Mouse (Mus musculus): Measurements from ENCODE around the gene Map3k20. TPM values are rescaled to one million over a fixed set of nuclear protein-coding genes. Genes with fewer than 3 reads are reported as not detected.

The Map3k20 gene
- polyA plus RNA-seq, 1 experiment from 2014 or later, result 5.9 TPM

DNA sequence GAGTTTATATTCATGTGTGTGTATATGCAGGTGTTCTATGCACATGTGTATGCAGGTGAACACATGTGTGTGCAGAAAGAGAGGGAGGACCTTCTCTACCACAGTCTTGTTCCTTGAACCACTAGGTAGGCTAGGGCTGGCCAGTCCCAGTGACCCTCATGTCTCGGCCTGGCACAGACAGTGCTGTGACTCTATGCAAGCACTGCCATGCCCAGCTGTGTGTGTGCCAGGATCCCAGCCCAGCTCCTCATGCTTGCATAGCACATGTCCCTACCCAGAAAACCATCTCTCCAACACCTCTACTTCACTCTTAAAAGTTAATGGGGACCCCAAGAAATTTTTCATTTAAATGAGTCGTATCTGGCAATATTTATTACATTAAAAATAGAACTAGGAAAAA is 106.3 kb downstream of the Map3k20 start:
- H3K4me2 ChIP-seq, result no peak overlapping the region
- peaks cover 5% of the 10 kb centered on the region; the same call in 1 of the 2 replicates for H3K36me3 ChIP-seq (ENCODE audit: poor library complexity, severe bottlenecking)
- 95% methylated on average over 2 of the region's 2 CpGs for WGBS
- H3K4me3 ChIP-seq, result no peak overlapping the region
- H3K4me1 ChIP-seq, result peaks cover 14% of the 10 kb centered on the region; the same call in 1 of the 2 replicates
- H3K27ac ChIP-seq, result no peak overlapping the region
- peaks cover 8% of the 10 kb centered on the region for H3K9me3 ChIP-seq (replicated peaks)
- no peak for ATAC-seq
- H3K27me3 ChIP-seq, result no peaks in the 10 kb centered on the region
- no peak overlapping the region for H3K9ac ChIP-seq

DNA sequence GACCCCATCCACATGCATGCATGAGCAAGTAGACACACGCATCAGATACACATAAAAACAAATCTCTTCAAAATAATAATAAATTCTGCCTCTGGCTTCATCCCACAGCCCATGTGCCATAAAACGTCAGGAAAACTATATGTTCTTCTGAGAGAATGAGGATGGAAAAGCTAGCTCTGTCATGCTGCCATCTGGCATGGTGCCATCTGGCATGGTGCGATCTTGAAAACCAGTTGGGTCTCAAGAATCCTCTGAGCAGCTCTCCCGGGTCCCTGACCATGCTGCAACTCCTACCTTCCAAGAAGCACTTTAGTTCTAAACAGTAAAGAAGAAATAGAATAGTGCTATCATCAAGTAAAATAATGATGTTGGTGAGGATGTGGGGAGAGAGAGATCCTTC is 106.9 kb downstream of the Map3k20 start:
- Histone ChIP-seq H3K27me3 (no peaks in the 10 kb centered on the region), H3K4me3 (no peak overlapping the region), H3K9ac (no peak overlapping the region), H3K4me1 (peaks cover 14% of the 10 kb centered on the region; the same call in 1 of the 2 replicates), H3K36me3 (ENCODE audit: poor library complexity, severe bottlenecking) (peaks cover 5% of the 10 kb centered on the region; the same call in 1 of the 2 replicates), H3K27ac (no peak overlapping the region), H3K9me3 (replicated peaks) (peaks cover 8% of the 10 kb centered on the region), H3K4me2 (no peak overlapping the region)
- ATAC-seq, result no peak
- 61% methylated on average over 4 of the region's 4 CpGs for WGBS

DNA sequence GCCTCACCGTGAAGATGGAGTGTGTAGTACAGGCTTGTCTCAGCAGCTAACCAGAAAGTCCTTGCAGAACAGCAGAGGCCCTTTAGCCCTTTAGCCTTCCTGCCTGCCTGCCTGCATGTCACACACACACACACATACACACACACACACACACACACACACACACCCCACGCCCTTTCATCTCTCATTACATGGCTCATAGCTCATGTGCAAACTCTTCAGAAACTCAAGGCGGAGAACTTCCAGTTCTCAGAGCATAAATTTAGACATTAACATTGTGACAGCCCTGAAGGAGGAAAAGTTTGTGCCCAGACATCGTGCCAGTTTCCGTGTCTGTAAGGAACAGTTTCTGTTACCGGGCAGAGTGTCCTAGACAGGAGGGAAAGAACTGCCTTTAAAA is 111.5 kb downstream of the Map3k20 start:
- no peak overlapping the region for H3K27ac ChIP-seq
- peaks cover 12% of the 10 kb centered on the region for H3K4me1 ChIP-seq
- no peak overlapping the region for H3K4me3 ChIP-seq
- H3K9ac ChIP-seq, result no peak overlapping the region
- H3K9me3 ChIP-seq (replicated peaks), result peaks cover 8% of the 10 kb centered on the region
- WGBS, result 98% methylated on average over 6 of the region's 6 CpGs
- no peaks in the 10 kb centered on the region for H3K27me3 ChIP-seq
- ATAC-seq, result no peak
- peaks cover 5% of the 10 kb centered on the region; the same call in 1 of the 2 replicates for H3K36me3 ChIP-seq (ENCODE audit: poor library complexity, severe bottlenecking)
- no peak overlapping the region for H3K4me2 ChIP-seq

DNA sequence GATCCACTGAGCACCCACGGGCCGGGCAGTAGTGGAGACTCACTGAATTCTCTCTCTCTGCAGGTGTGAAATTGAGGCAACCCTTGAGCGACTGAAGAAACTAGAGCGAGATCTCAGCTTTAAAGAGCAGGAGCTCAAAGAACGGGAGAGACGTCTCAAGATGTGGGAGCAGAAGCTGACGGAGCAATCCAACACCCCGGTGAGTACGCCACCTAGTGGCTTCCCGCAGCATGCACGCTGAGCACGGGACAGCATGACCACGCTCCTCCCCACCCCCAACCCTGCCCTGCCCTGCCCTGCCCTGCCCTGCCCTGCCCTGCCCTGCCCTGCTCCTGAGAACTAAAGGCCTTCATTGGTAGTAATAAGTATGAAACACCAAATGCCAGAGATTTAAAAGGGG is 112.8 kb downstream of the Map3k20 start:
- no peaks in the 10 kb centered on the region for H3K27me3 ChIP-seq
- peaks cover 8% of the 10 kb centered on the region for H3K9me3 ChIP-seq (replicated peaks)
- no peak overlapping the region for H3K4me3 ChIP-seq
- no peak overlapping the region for H3K9ac ChIP-seq
- H3K4me1 ChIP-seq, result peaks cover 7% of the 10 kb centered on the region
- 24% methylated on average over 13 of the region's 13 CpGs for WGBS
- H3K4me2 ChIP-seq, result no peak overlapping the region; the same call in 1 of the 2 replicates
- H3K27ac ChIP-seq, result no peak overlapping the region
- peaks cover 5% of the 10 kb centered on the region; the same call in 1 of the 2 replicates for H3K36me3 ChIP-seq (ENCODE audit: poor library complexity, severe bottlenecking)
- ATAC-seq, result no peak

DNA sequence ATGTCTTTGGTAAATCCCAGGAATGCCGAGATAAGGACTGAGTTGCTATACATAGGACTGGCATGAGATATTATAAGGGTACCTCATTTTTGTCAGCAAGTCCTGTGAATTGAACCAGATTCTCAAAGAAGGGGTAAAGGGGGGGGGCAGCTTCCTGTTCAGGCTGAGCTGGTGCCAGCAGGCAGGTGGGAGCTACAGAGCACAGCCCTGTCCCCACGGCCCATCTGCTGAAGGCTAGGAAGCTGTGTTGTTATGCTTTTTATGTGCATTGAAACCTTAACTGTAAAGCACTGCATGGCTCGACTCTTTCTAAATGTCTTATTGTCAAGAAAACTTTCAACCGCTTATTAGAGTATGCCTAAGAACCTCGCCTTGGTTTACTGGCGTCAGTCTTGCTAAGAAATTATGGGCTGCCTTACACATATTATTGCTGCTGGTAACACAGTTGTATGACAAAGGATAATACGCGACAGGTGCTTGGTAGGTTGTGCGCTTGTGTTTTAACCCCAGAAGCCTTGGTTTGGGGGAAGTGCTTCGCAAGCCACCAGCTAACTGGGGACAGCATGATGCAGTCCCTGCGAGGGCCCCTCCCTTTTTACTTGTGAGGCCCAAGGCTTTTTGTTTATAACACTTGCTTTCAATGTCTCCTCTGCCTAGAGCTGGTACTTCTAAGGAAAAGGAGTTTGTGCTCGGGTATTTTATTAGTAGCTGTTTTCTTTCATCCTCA is 114.2 kb downstream of the Map3k20 start:
- Histone ChIP-seq H3K4me3 (no peak overlapping the region), H3K27me3 (0 out of 2 replicates have a peak, but pooled peaks cover 4% of the 10 kb centered on the region), H3K27ac (no peak overlapping the region), H3K4me2 (no peak overlapping the region), H3K9me3 (replicated peaks) (peaks cover 8% of the 10 kb centered on the region), H3K9ac (no peak overlapping the region), H3K36me3 (ENCODE audit: poor library complexity, severe bottlenecking) (peaks cover 5% of the 10 kb centered on the region; the same call in 1 of the 2 replicates), H3K4me1 (peaks cover 7% of the 10 kb centered on the region)
- WGBS, result 58% methylated on average over 12 of the region's 12 CpGs
- ATAC-seq, result no peak

DNA sequence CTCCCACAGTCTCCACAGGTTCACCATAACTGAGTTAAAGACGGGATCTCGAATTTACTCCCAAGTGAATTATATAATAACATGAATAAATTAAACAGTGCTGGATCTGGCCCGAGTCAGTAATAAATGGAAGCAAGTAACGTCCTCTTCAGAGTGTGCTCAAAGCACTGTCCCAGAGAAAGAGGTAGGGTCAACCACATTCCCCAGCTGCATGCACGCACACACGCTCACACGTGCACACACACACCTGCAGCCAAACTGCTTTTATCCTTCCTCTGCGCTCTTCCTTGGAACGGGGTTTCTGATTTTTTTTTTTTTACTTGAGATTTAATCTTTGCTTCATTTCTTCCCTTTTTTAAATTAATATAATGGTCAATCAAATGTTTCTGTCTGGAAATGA is 115.9 kb downstream of the Map3k20 start:
- Histone ChIP-seq H3K4me2 (no peak overlapping the region), H3K9ac (no peak overlapping the region), H3K27ac (no peak overlapping the region), H3K9me3 (replicated peaks) (no peaks in the 10 kb centered on the region), H3K4me1 (peaks cover 7% of the 10 kb centered on the region), H3K27me3 (0 out of 2 replicates have a peak, but pooled peaks cover 4% of the 10 kb centered on the region), H3K36me3 (ENCODE audit: poor library complexity, severe bottlenecking) (no peaks in the 10 kb centered on the region), H3K4me3 (no peak overlapping the region)
- WGBS, result 91% methylated on average over 9 of the region's 9 CpGs
- no peak for ATAC-seq

DNA sequence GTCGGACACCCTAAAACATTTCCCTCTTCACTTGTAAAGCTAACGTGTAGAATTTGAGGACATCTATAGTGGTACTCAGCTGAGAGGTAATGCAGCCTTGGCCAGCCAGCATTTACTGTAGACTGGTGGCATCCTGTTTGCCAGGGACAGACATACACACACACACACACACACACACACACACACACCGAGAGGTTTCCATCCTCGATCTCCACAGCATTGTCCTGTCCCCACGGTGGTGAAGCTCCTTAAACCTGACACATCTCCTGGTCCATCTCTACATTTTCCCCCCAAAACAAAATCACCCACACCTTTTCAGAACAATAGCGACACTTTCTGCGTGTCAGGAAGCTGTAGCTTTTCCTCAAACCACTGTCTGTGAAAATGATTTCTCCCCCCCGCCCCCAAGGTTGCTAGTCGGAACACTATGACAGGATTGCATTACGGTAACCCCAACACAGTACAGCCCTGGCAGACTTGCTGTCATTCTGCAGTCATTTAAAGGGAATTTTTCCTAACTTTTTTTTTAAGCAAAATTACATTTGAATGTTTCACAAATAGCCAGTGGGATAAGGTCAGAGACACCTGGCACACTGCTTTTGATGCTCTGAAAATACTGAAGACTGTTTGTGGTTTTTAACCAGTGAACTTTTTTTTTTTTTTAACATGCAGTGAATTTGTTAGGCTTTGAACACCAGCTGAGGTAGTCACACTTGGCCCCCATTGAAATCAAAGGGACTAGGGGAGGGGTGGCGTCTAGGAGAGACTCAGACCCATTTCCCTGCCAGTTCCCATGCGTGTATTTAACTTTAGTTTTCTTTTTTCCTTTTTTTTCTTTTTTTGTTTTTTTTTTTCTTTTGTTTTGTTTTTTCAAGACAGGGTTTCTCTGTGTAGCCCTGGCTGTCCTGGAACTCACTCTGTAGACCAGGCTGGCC is 120.5 kb downstream of the Map3k20 start:
- H3K4me2 ChIP-seq, result no peak overlapping the region
- H3K4me1 ChIP-seq, result peaks cover 18% of the 10 kb centered on the region
- H3K9ac ChIP-seq, result no peak overlapping the region
- 84% methylated on average over 12 of the region's 12 CpGs for WGBS
- H3K9me3 ChIP-seq (replicated peaks), result no peaks in the 10 kb centered on the region
- no peak overlapping the region for H3K27ac ChIP-seq
- H3K4me3 ChIP-seq, result no peak overlapping the region
- 0 out of 2 replicates have a peak, but pooled peaks cover 4% of the 10 kb centered on the region for H3K27me3 ChIP-seq
- H3K36me3 ChIP-seq (ENCODE audit: poor library complexity, severe bottlenecking), result no peaks in the 10 kb centered on the region
- ATAC-seq, result no peak

DNA sequence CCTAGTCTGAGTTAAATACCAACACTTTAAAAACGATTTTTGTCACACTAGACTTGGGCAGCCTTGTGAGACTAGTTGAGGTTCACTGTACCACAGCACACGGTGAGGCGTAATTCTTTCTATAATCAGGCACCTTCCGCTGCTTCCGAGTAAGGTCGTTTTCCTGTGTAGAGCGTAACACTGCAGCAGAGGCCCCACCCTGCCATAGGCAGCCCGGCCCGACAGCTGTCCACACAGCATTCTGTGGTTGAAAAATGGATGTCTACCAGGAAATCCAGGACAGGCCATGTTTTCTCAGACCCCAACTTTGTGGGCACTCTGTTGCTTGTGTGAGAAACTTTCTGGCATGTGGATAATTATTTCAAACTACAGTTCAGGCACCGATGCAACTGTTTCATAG is 121.3 kb downstream of the Map3k20 start:
- WGBS, result 75% methylated on average over 10 of the region's 10 CpGs
- no peak overlapping the region for H3K27ac ChIP-seq
- 0 out of 2 replicates have a peak, but pooled peaks cover 4% of the 10 kb centered on the region for H3K27me3 ChIP-seq
- H3K4me2 ChIP-seq, result no peak overlapping the region
- no peak overlapping the region for H3K9ac ChIP-seq
- H3K36me3 ChIP-seq (ENCODE audit: poor library complexity, severe bottlenecking), result no peaks in the 10 kb centered on the region
- H3K9me3 ChIP-seq (replicated peaks), result no peaks in the 10 kb centered on the region
- H3K4me1 ChIP-seq, result peaks cover 18% of the 10 kb centered on the region
- no peak overlapping the region for H3K4me3 ChIP-seq
- no peak for ATAC-seq

DNA sequence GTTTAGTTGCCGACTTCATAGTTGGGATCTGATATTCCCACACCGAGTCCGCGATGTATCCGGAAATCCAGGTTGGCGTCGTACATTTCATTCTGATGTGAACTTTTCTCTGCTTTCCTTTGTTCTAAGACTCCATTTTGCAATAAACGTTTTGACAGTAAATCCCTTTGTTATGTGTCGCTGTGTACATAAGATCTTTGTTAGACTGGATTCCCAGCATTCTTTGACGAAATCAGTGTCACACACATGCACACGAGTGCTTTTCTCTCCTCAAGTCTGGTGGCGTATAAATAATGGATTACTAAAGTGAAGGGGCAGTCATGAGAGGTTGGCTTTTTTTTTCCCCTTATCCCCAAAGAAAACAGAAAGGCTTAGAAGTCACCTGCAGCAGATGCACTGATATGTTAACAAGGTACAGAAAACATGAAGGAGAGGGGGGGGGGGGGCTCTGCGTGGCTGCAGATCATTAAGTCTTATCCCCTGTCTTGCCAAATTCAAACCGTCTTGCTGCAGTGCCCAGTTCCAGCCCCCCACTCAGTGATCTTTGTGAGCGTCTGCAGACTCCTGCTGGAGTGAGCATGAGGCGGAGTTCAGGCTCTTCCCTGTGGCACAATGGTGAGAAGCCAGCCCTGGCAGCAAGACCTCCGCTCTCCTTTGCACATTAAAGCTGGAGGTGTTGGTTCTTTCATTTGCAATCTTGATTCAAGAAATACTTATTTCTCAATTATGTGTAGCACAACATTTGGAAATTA is 122.1 kb downstream of the Map3k20 start:
- H3K9me3 ChIP-seq (replicated peaks), result no peaks in the 10 kb centered on the region
- H3K27ac ChIP-seq, result no peak overlapping the region
- no peak overlapping the region for H3K4me2 ChIP-seq
- H3K4me1 ChIP-seq, result peaks cover 18% of the 10 kb centered on the region
- H3K27me3 ChIP-seq, result 0 out of 2 replicates have a peak, but pooled peaks cover 4% of the 10 kb centered on the region
- H3K36me3 ChIP-seq (ENCODE audit: poor library complexity, severe bottlenecking), result no peaks in the 10 kb centered on the region
- no peak overlapping the region for H3K9ac ChIP-seq
- ATAC-seq, result no peak
- H3K4me3 ChIP-seq, result no peak overlapping the region
- WGBS, result 49% methylated on average over 17 of the region's 17 CpGs

DNA sequence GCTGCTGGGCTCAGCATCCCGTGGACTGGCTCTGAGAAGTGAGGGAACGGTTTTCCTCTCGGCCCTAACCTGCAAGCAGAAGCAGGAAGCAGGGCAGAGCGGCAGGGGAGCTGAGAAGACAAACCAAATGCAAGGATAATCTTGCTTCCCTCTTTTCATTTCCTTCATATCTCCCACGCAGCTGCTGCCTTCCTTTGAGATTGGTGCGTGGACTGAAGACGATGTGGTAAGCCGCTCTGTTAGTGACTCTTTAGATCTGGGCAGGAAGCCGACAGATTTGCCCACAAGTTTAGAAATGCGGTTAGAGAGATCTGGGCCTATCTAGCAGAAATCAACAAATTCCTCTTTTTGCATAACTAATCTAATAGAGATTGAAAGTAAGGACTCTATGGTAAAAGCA is 124.5 kb downstream of the Map3k20 start:
- Histone ChIP-seq H3K27ac (no peak overlapping the region), H3K36me3 (ENCODE audit: poor library complexity, severe bottlenecking) (no peaks in the 10 kb centered on the region), H3K9ac (no peak overlapping the region), H3K4me3 (no peak overlapping the region), H3K27me3 (no peaks in the 10 kb centered on the region), H3K4me2 (no peak overlapping the region), H3K4me1 (peaks cover 18% of the 10 kb centered on the region), H3K9me3 (replicated peaks) (no peaks in the 10 kb centered on the region)
- 84% methylated on average over 10 of the region's 10 CpGs for WGBS
- ATAC-seq, result no peak

DNA sequence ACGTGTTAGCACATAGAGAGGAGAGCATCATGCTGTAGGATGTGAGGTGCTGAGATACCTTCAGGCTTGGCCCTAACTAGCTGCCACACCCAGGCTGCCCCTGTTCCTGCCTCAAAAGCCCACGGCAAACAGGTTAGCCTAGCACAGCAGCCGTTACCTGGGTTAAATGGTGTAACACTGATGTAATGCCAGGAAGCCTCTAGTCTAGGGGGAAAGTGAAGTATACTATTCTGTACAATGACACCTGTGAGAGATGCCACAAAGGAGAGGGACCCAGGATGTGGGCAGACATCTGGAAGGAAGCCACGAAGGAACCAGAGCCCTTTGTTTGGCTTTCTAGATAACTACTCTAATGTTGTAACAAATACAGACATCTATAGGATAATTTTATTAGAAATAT is 126.8 kb downstream of the Map3k20 start:
- Histone ChIP-seq H3K27me3 (no peaks in the 10 kb centered on the region), H3K9me3 (replicated peaks) (no peaks in the 10 kb centered on the region), H3K4me2 (no peak overlapping the region), H3K9ac (no peak overlapping the region), H3K36me3 (ENCODE audit: poor library complexity, severe bottlenecking) (no peaks in the 10 kb centered on the region), H3K27ac (no peak overlapping the region), H3K4me3 (no peak overlapping the region), H3K4me1 (peaks cover 11% of the 10 kb centered on the region)
- 91% methylated on average over 4 of the region's 4 CpGs for WGBS
- no peak for ATAC-seq
